Mouse (Mus musculus) midbrain, embryonic 12.5 days (tissue): ENCODE measurements at regions not wholly inside any gene's neighbourhood (a gene's known extent, or its start where the extent isn't known, plus 50 kb on each side); places are given as distances from the start of the nearest gene placed in this dataset.

Source experiments
- ATAC-seq: fragments of 200-750 bp; cut with Nextera tagmentation; 2 replicates; pipeline ENCODE4 v1.8.0; 2017; ENCODE audit warnings: low read depth, moderate TSS enrichment, moderate library complexity; ENCODE audit not compliant: low FRiP score
- H3K27ac ChIP-seq: fragments of 300-500 bp; sonication (generic); replicated peaks from 2 replicates; pipeline ENCODE4 v1.5.1; 2016; ENCODE audit warnings: mild to moderate bottlenecking
- H3K27me3 ChIP-seq: fragments of 300-500 bp; sonication (generic); 2 replicates; pipeline ENCODE4 v1.6.1; 2016; ENCODE audit warnings: mild to moderate bottlenecking
- H3K36me3 ChIP-seq: fragments of 300-500 bp; sonication (generic); 2 replicates; pipeline ENCODE4 v1.6.1; 2016
- H3K4me1 ChIP-seq: fragments of 300-500 bp; sonication (generic); 2 replicates; pipeline ENCODE4 v1.6.1; 2016
- H3K4me2 ChIP-seq: fragments of 300-500 bp; sonication (generic); replicated peaks from 2 replicates; pipeline ENCODE4 v1.6.1; 2016; ENCODE audit warnings: mild to moderate bottlenecking, moderate library complexity
- H3K4me3 ChIP-seq: fragments of 300-500 bp; sonication (generic); 2 replicates; pipeline ENCODE4 v1.5.1; 2016; ENCODE audit warnings: mild to moderate bottlenecking
- H3K9ac ChIP-seq: fragments of 300-500 bp; sonication (generic); replicated peaks from 2 replicates; pipeline ENCODE4 v1.6.1; 2016; ENCODE audit warnings: mild to moderate bottlenecking, moderate library complexity
- H3K9me3 ChIP-seq: fragments of 300-500 bp; sonication (generic); 2 replicates; pipeline ENCODE4 v1.6.1; 2016; ENCODE audit warnings: mild to moderate bottlenecking
- WGBS: fragments of 180-500 bp; shearing (Covaris S2); methylation state at CpG from one replicate; pipeline ENCODE4 v1.1.7; 2016; 5-methylcytosine and 5-hydroxymethylcytosine counted together

DNA sequence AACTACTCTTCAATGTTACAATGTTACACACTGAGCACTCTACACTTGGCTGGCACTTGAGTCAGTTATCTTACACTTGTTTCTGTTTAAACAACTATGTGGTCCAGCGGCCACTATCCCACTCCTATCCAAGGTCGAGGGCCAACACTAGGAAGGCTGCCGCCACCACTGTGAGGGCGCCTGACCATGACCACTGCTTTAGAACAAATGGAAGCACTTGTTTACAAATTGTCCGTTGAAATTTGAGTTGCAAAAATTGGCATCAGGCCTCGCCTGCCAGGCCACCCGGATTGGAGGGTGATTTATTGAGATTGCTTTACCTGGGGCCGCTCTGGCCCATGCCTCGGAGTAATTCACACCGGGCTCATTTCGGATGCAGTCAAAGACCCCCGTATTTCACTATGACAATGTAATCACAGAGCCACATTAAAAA is 83.5 kb upstream of the A530016L24Rik start:
- Histone ChIP-seq H3K4me2 (no peak overlapping the region), H3K4me3 (no peak overlapping the region), H3K27me3 (peaks cover 35% of the 10 kb centered on the region), H3K36me3 (no peaks in the 10 kb centered on the region), H3K4me1 (peaks cover 8% of the 10 kb centered on the region), H3K9ac (no peak overlapping the region), H3K9me3 (no peaks in the 10 kb centered on the region), H3K27ac (no peak overlapping the region)
- WGBS = 91% methylated on average over 12 of the region's 12 CpGs
- no peak for ATAC-seq

DNA sequence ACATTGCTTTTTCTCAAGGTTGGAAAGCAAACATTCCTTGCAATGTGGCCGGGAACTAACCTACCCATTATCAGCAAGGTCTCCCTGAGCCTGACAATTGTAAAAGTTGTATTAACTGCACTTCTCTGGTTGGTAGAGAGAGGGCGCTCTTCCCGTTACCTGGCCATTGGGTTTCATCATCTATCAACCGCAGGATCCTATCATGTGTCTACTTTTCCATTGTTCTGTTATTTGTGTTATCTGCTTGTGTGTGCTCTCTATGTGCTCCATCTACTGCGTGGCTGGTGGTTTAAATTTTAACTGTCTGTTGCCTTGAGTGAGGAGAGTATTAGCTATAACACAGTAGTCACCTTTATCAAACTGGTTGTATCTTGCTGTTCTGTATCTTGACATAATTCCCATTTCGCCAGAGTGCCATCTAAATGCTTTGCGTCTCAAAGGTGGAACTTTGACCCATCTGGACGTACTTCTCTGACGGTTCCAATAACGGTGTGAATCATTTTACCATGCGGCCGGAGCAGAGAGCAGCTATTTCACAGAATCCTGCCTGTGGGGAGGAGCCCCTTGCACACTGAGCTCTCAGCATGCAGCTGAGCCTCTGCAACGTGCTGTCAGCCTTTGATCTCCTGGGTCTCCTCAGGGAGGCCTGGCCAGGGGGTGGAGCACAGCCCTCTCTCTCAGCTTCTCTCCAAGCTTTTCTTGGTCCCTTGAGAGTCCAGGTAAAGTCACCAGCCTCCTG is 77.5 kb upstream of the A530016L24Rik start:
- Histone ChIP-seq H3K4me3 (no peak overlapping the region), H3K4me1 (peaks cover 28% of the 10 kb centered on the region), H3K9ac (no peak overlapping the region), H3K27me3 (peaks cover 31% of the 10 kb centered on the region), H3K36me3 (no peaks in the 10 kb centered on the region), H3K27ac (peak overlapping the region; percentile 36; the same call in 1 of the 2 replicates), H3K9me3 (no peaks in the 10 kb centered on the region), H3K4me2 (no peak overlapping the region)
- WGBS = 11% methylated on average over 13 of the region's 13 CpGs
- ATAC-seq = no peak

DNA sequence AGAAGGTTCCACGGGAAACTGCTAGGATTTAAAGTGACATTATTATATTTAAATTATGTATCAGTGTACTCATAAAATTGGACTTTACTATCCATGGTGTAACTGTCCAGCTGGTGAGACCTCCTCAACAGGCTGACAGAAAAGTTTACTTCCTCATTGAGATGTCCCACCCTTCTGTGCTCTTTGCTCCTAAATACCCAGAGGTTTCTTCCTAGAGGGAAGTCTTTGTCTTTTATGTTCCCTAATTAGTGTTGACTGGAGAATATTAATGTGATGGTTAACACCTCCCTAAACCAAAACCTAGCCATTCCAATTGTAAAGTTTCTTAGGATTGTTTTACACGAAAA is 76.9 kb upstream of the A530016L24Rik start:
- Histone ChIP-seq H3K4me3 (no peak overlapping the region), H3K4me1 (peaks cover 28% of the 10 kb centered on the region), H3K4me2 (no peak overlapping the region), H3K9me3 (no peaks in the 10 kb centered on the region), H3K27me3 (peaks cover 26% of the 10 kb centered on the region), H3K27ac (peak overlapping the region; percentile 36; the same call in 1 of the 2 replicates), H3K9ac (no peak overlapping the region), H3K36me3 (no peaks in the 10 kb centered on the region)
- no peak for ATAC-seq
- WGBS = 47% methylated on average over 2 of the region's 2 CpGs

DNA sequence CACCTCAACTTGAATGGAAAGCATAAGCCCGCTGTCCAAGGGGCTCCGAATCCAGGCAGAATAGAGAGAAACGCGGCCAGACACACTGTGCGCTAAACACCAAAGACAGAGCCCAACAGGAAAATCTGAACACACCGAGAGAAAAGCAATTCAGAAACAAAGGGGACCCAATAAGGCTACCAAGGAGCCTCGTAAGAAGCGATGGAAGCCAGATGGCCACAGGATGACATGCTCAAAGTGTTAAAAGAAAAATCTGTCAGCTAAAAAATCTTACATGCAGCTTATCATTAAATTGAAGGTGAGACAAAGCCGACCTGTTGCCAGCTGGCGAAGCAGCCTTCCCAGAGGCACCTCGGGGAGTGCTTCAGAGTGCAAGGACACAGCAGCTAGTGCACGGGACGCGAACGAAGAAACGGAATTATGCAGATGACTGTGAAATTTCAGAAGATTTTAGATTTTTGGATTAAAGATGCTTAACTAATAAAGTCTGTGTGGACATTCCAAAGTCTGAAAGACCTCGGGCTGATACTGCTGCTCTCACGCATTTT is 73.2 kb upstream of the A530016L24Rik start:
- ATAC-seq = no peak
- peaks cover 21% of the 10 kb centered on the region for H3K4me1 ChIP-seq
- no peak overlapping the region for H3K27ac ChIP-seq
- no peak overlapping the region for H3K4me3 ChIP-seq
- no peak overlapping the region for H3K4me2 ChIP-seq
- peaks cover 11% of the 10 kb centered on the region for H3K27me3 ChIP-seq
- no peaks in the 10 kb centered on the region for H3K36me3 ChIP-seq
- WGBS = 78% methylated on average over 18 of the region's 18 CpGs
- no peaks in the 10 kb centered on the region for H3K9me3 ChIP-seq
- H3K9ac ChIP-seq = no peak overlapping the region

DNA sequence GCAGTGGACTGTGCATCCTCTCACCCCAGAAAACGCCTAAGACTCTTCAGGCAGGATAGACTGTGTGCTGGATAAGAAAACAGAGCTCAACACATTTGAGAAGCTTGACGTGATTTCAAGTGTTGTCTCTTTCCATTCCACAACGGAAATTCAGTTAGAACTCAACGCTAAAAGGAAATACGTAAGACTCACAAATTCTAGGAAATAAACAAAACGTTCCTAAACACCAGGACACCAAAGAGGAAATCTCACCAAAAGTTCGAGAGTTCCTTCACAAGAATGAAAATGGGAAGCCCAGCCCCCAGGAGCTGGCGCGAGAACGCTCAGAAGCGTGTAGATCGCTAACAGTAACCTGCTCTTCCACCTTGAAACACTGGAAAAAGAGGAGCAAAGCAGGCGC is 72.7 kb upstream of the A530016L24Rik start:
- no peaks in the 10 kb centered on the region for H3K36me3 ChIP-seq
- peaks cover 11% of the 10 kb centered on the region; the same call in 1 of the 2 replicates for H3K27me3 ChIP-seq
- H3K9ac ChIP-seq = no peak overlapping the region
- H3K4me2 ChIP-seq = no peak overlapping the region
- H3K27ac ChIP-seq = no peak overlapping the region
- no peak overlapping the region for H3K4me3 ChIP-seq
- H3K9me3 ChIP-seq = peaks cover 2% of the 10 kb centered on the region; the same call in 1 of the 2 replicates
- peaks cover 16% of the 10 kb centered on the region for H3K4me1 ChIP-seq
- ATAC-seq = no peak
- WGBS = 85% methylated on average over 13 of the region's 13 CpGs

DNA sequence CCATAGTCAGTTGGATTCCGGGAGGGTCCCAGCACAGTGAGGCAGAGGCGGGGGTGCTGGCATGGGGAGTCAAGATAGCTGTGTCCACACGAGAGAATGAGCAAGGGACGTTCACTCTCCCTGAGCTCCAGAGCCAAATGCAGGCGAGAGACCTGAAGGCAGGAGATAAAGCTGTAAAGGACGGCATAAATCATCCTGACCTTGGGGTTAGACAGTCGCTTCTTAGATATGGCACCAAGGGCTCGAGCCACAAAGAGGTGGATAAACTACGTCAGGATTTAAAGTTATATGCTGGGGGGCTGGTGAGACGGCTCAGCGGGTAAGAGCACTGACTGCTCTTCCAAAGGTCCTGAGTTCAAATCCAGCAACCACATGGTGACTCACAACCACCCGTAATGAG is 70.6 kb upstream of the A530016L24Rik start:
- H3K4me2 ChIP-seq = no peak overlapping the region
- ATAC-seq = no peak
- H3K27me3 ChIP-seq = 0 out of 2 replicates have a peak, but pooled peaks cover 5% of the 10 kb centered on the region
- 89% methylated on average over 12 of the region's 12 CpGs for WGBS
- peaks cover 4% of the 10 kb centered on the region; the same call in 1 of the 2 replicates for H3K9me3 ChIP-seq
- H3K4me3 ChIP-seq = no peak overlapping the region
- no peak overlapping the region for H3K27ac ChIP-seq
- H3K4me1 ChIP-seq = peaks cover 17% of the 10 kb centered on the region
- no peaks in the 10 kb centered on the region for H3K36me3 ChIP-seq
- H3K9ac ChIP-seq = no peak overlapping the region

DNA sequence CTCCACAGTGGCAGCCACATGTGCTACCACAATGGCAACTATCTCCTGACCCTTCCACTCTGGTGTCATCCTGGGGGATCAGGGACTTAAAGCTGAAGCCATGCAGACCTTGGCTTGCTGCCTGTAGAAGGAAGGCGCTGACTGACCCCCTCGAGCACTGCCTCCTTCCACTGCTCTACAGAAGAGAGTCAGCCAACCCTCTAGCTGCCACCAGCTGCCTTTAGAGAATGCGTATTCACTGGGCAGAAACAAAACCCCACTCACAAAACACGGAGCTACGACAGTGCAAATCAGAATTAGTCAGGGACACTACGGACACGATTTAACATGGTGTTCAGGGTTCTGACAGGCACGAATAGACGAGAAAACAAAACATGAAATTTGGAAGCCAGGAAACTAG is 67.1 kb upstream of the A530016L24Rik start:
- peak; percentile 49; the same call in 1 of the 2 replicates for ATAC-seq
- H3K36me3 ChIP-seq = no peaks in the 10 kb centered on the region
- WGBS = 61% methylated on average over 9 of the region's 9 CpGs
- H3K27ac ChIP-seq = no peak overlapping the region
- H3K9ac ChIP-seq = no peak overlapping the region
- peaks cover 7% of the 10 kb centered on the region; the same call in 1 of the 2 replicates for H3K27me3 ChIP-seq
- peaks cover 4% of the 10 kb centered on the region; the same call in 1 of the 2 replicates for H3K9me3 ChIP-seq
- no peak overlapping the region for H3K4me3 ChIP-seq
- H3K4me2 ChIP-seq = 0 out of 2 replicates have a peak overlapping the region, but pooled peaks have one; percentile 3
- H3K4me1 ChIP-seq = peaks cover 16% of the 10 kb centered on the region; the same call in 1 of the 2 replicates

DNA sequence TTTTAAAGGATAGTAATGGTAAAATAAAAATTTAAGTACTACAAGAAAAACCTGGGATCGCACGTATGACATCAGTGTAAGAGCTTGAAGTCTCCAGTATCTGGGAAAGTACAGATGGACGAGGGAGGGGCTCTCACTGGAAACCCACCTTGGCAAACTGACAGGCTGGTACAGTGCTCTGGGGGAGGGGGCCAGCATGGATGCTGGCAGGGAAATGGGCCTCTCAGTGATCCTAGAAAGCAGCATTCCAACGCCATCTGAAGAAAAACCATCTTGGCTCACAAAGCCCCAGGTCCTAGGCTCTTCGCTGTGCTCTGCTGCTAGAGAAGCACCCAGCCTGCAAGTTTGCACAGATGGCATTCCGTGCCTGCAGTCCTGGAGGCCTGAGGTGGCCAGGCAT is 65.1 kb upstream of the A530016L24Rik start:
- H3K9ac ChIP-seq = no peak overlapping the region
- H3K4me3 ChIP-seq = no peak overlapping the region
- peaks cover 4% of the 10 kb centered on the region; the same call in 1 of the 2 replicates for H3K9me3 ChIP-seq
- no peak overlapping the region for H3K27ac ChIP-seq
- no peaks in the 10 kb centered on the region for H3K36me3 ChIP-seq
- peaks cover 11% of the 10 kb centered on the region; the same call in 1 of the 2 replicates for H3K27me3 ChIP-seq
- H3K4me1 ChIP-seq = peaks cover 19% of the 10 kb centered on the region
- no peak overlapping the region for H3K4me2 ChIP-seq
- ATAC-seq = no peak
- whole genome bisulfite sequencing = 89% methylated on average over 6 of the region's 6 CpGs

DNA sequence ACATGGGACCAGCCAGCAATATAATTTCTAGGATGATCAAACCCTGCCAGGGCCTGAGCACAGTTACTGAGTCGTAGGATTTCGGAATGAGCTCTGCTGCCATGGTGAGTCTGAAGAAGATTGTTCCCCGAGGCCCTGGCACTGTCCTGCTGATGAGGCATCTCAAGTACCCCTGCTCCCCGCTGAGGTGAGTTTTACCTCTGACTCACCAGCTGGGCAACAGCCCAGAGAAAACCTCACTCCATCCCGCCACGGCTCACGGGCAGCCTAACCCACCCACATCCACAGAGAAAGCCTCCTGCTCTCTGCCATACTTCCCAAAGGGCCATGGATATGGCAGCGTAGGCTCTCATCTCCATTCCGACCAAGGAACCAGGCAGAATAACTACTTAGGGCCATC is 62.6 kb upstream of the A530016L24Rik start:
- no peaks in the 10 kb centered on the region for H3K36me3 ChIP-seq
- H3K4me2 ChIP-seq = no peak overlapping the region
- 86% methylated on average over 9 of the region's 9 CpGs for WGBS
- H3K9ac ChIP-seq = no peak overlapping the region
- H3K27me3 ChIP-seq = peaks cover 11% of the 10 kb centered on the region; the same call in 1 of the 2 replicates
- H3K4me3 ChIP-seq = no peak overlapping the region
- peaks cover 27% of the 10 kb centered on the region for H3K4me1 ChIP-seq
- H3K9me3 ChIP-seq = peaks cover under 1% of the 10 kb centered on the region; the same call in 1 of the 2 replicates
- ATAC-seq = no peak
- H3K27ac ChIP-seq = no peak overlapping the region

DNA sequence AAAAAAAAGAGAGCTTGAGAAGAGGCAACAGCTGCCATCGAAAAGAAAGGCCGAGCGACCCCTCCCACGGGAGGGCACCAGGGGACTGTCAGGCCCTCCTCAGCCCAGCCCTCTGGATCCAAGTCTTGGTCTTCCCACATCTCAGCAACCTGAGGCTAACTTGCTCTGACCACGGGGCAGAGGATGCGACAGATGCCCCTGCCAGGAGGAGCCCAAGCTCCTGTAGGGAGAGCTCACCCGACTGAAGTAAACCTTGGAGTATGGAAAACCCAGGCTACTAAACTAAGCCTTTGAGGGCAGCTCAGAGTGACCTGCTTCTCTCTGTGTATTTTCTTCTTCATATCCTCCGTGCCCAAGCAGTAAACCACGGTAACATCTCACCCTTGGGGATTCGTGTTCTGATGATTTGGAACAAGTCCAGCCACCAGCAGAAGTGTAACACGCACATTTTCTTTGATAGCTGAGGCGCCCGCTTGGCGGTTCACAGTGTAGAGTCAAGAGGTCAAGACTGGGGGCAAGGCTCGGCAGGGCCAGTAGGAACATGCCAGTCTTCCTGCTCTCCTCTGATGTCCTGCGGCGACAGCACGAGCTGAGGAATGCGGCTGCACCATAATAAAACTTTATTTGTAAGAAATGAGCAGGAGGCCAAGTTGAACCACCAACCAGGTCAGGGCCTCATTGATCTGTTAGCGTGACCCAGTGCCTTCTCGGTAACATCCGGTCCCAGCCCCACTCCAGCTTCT is 59.0 kb upstream of the A530016L24Rik start:
- WGBS = 65% methylated on average over 22 of the region's 22 CpGs
- no peak overlapping the region for H3K4me2 ChIP-seq
- peaks cover 33% of the 10 kb centered on the region for H3K4me1 ChIP-seq
- no peaks in the 10 kb centered on the region for H3K9me3 ChIP-seq
- H3K27ac ChIP-seq = no peak overlapping the region
- no peak for ATAC-seq
- peaks cover 32% of the 10 kb centered on the region for H3K27me3 ChIP-seq
- H3K4me3 ChIP-seq = no peak overlapping the region
- H3K36me3 ChIP-seq = no peaks in the 10 kb centered on the region
- H3K9ac ChIP-seq = no peak overlapping the region

DNA sequence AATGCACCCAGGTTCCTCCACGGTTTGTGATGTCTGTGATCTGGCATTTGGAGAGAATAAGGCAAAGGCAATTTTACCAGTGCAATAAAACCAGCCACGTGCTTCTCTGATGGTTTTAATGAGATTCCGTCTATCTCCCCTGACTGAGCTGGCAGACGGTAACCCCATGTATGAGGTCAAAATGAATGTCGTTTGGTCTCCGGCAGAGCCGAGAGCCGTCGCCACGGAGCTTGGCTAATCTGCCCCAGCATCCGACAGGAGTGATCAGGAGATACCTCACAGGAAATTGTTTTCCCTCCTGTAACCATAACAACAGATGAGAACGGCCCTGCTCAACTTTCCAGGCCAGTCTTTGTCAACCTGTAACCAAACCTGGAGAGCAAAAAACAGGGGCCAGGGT is 55.9 kb upstream of the A530016L24Rik start:
- Histone ChIP-seq H3K36me3 (no peaks in the 10 kb centered on the region), H3K9ac (no peak overlapping the region), H3K4me2 (no peak overlapping the region), H3K4me1 (peaks cover 37% of the 10 kb centered on the region), H3K27me3 (peaks cover 31% of the 10 kb centered on the region), H3K9me3 (no peaks in the 10 kb centered on the region), H3K27ac (0 out of 2 replicates have a peak overlapping the region, but pooled peaks have one; percentile 27), H3K4me3 (no peak overlapping the region)
- 13% methylated on average over 12 of the region's 12 CpGs for WGBS
- ATAC-seq = 0 out of 2 replicates have a peak, but pooled peaks have one; percentile 51
